Mouse (Mus musculus): ENCODE measurements around the gene Gramd4. TPM values are rescaled to one million over a fixed set of nuclear protein-coding genes. Genes with fewer than 3 reads are reported as not detected.

Gene Gramd4
- total and polyA plus RNA-seq, 3 experiments, result 0.17 to 0.66 (median 0.56) TPM

- Histone ChIP-seq H3K27ac (ENCODE audit: insufficient read depth, low read depth) (no peak overlapping the region), H3K4me2 (ENCODE audit: insufficient read depth, low read depth, poor library complexity, severe bottlenecking) (no peak overlapping the region), H3K27me3 (replicated peaks) (peaks cover 24% of the 10 kb centered on the region), H3K4me3 (replicated peaks in 1 of 3; ENCODE audit: low read depth in 2 of 3, low read length in 2 of 3, poor library complexity in 1 of 3) (no peak overlapping the region), H3K79me2 (replicated peaks; ENCODE audit: control insufficient read depth, extremely low read depth, insufficient read depth, poor library complexity, severe bottlenecking) (no peaks in the 10 kb centered on the region), H3K9me3 (replicated peaks; ENCODE audit: low read length) (no peaks in the 10 kb centered on the region), H3K36me3 (replicated peaks in 1 of 2; ENCODE audit: control insufficient read depth in 1 of 2, insufficient read depth in 1 of 2, low read length in 1 of 2) (no peaks in the 10 kb centered on the region), H3K4me1 (ENCODE audit: control insufficient read depth in 1 of 2, insufficient read depth in 2 of 2) (peaks cover 0 to 26% of the 10 kb centered on the region in 2 experiments; a peak in 2 of 4 replicates), H3K9ac (ENCODE audit: insufficient read depth, low read depth) (no peak overlapping the region)
- dilution Hi-C loops (cut with MboI; ENCODE audit: extremely low pct_ligation_motif_present, extremely low pct_unique_long_range_greater_than_20kb, low sequenced_read_pairs), result no loop called here
- no peak for TF ChIP-seq CTCF (conservative IDR thresholded peaks at IDR 0.05 in 1 of 2, IDR thresholded peaks at IDR 0.05 in 1 of 2; ENCODE audit: low read depth in 2 of 2, low read length in 2 of 2)
- no peak for TF ChIP-seq BHLHE40 (IDR thresholded peaks at IDR 0.05; ENCODE audit: low read depth, low read length)
- no peak for TF ChIP-seq EP300 (IDR thresholded peaks at IDR 0.05; ENCODE audit: low read length)
- no peak for TF ChIP-seq RAD21 (IDR thresholded peaks at IDR 0.05; ENCODE audit: low read depth, low read length)
- no peak for TF ChIP-seq HCFC1 (IDR thresholded peaks at IDR 0.05; ENCODE audit: low read depth, low read length)
- no peak for TF ChIP-seq MAX (IDR thresholded peaks at IDR 0.05; ENCODE audit: low read length)
- no peak for TF ChIP-seq MXI1 (IDR thresholded peaks at IDR 0.05; ENCODE audit: low read depth, low read length)
- no peak for TF ChIP-seq POLR2A (IDR thresholded peaks at IDR 0.05; ENCODE audit: low read depth, low read length)
- TF ChIP-seq ZC3H11A (IDR thresholded peaks at IDR 0.05; ENCODE audit: low read depth, low read length), result no peak
- no peak for TF ChIP-seq TBP (conservative IDR thresholded peaks at IDR 0.05; ENCODE audit: low read depth, low read length)
- TF ChIP-seq RCOR1 (conservative IDR thresholded peaks at IDR 0.05; ENCODE audit: low read depth, low read length), result no peak
- TF ChIP-seq TCF12 (IDR thresholded peaks at IDR 0.05; ENCODE audit: low read depth, low read length), result no peak
- TF ChIP-seq MEF2A (IDR thresholded peaks at IDR 0.05; ENCODE audit: borderline replicate concordance, low read depth, low read length), result no peak
- no peak for TF ChIP-seq NRF1 (IDR thresholded peaks at IDR 0.05; ENCODE audit: low read depth, low read length)
- TF ChIP-seq ZNF384 (IDR thresholded peaks at IDR 0.05; ENCODE audit: low read depth, low read length), result no peak
- DNase-seq (ENCODE audit: extremely low read depth), result no peak
- in situ Hi-C loops (cut with MboI; ENCODE audit: low pct_ligation_motif_present, low pct_unique_long_range_greater_than_20kb, low sequenced_read_pairs), result no loop called here
These were observed 18.0 kb downstream of the Gramd4 start for GRCm38 (mm10) chr15:86075305-86076047.

- peaks cover 0 to 21% of the 10 kb centered on the region in 2 experiments; a peak in 2 of 4 replicates for H3K4me1 ChIP-seq (ENCODE audit: control insufficient read depth in 1 of 2, insufficient read depth in 2 of 2)
- no peaks in the 10 kb centered on the region for H3K79me2 ChIP-seq (replicated peaks; ENCODE audit: control insufficient read depth, extremely low read depth, insufficient read depth, poor library complexity, severe bottlenecking)
- DNase-seq (ENCODE audit: extremely low read depth), result no peak
- H3K4me3 ChIP-seq (replicated peaks in 1 of 3; ENCODE audit: low read depth in 2 of 3, low read length in 2 of 3, poor library complexity in 1 of 3), result no peak overlapping the region
- H3K27me3 ChIP-seq (replicated peaks), result peaks cover 24% of the 10 kb centered on the region
- no peak overlapping the region for H3K9ac ChIP-seq (ENCODE audit: insufficient read depth, low read depth)
- in situ Hi-C loops (cut with MboI; ENCODE audit: low pct_ligation_motif_present, low pct_unique_long_range_greater_than_20kb, low sequenced_read_pairs) (no loop called here), dilution Hi-C loops (cut with MboI; ENCODE audit: extremely low pct_ligation_motif_present, extremely low pct_unique_long_range_greater_than_20kb, low sequenced_read_pairs) (no loop called here)
- H3K9me3 ChIP-seq (replicated peaks; ENCODE audit: low read length), result no peaks in the 10 kb centered on the region
- no peaks in the 10 kb centered on the region for H3K36me3 ChIP-seq (replicated peaks in 1 of 2; ENCODE audit: control insufficient read depth in 1 of 2, insufficient read depth in 1 of 2, low read length in 1 of 2)
- no peak overlapping the region for H3K27ac ChIP-seq (ENCODE audit: insufficient read depth, low read depth)
- H3K4me2 ChIP-seq (ENCODE audit: insufficient read depth, low read depth, poor library complexity, severe bottlenecking), result no peak overlapping the region
- TF ChIP-seq POLR2AphosphoS2 (IDR thresholded peaks at IDR 0.05; ENCODE audit: low read depth, low read length), result no peak
- no peak for TF ChIP-seq NELFE (IDR thresholded peaks at IDR 0.05; ENCODE audit: low read depth, low read length)
These were observed 18.5 kb downstream of the Gramd4 start for GRCm38 (mm10) chr15:86076048-86076315.
